Mouse (Mus musculus) testis, postnatal 14 days (tissue): ENCODE measurements around the gene Gdf7.

Source experiments
- DNase-seq: peaks from one replicate; pipeline ENCODE4 v3.0.0; 2021; ENCODE audit warnings: low spot score

Gdf7 gene

GRCm38 (mm10) chr12:8297586-8298214, 4.1 kb downstream of the Gdf7 start:
- DNase-seq = no peak

GRCm38 (mm10) chr12:8296154-8296553, 5.6 kb downstream of the Gdf7 start:
- no peak for DNase-seq

- DNase-seq = no peak
Observed at GRCm38 (mm10) chr12:8295307-8295913, 6.3 kb downstream of the Gdf7 start.

GRCm38 (mm10) chr12:8291157-8291853, 10.4 kb downstream of the Gdf7 start:
- no peak for DNase-seq

- no peak for DNase-seq
Observed at GRCm38 (mm10) chr12:8289499-8289898, 12.3 kb downstream of the Gdf7 start.

- no peak for DNase-seq
Observed at GRCm38 (mm10) chr12:8289099-8289498, 12.7 kb downstream of the Gdf7 start.

GRCm38 (mm10) chr12:8287970-8288369, 13.8 kb downstream of the Gdf7 start:
- no peak for DNase-seq

GRCm38 (mm10) chr12:8281225-8282017, 20.3 kb downstream of the Gdf7 start:
- DNase-seq = no peak

GRCm38 (mm10) chr12:8275424-8275823, 26.3 kb downstream of the Gdf7 start:
- no peak for DNase-seq

GRCm38 (mm10) chr12:8273471-8274171, 28.1 kb downstream of the Gdf7 start:
- DNase-seq = no peak

- DNase-seq = no peak
Observed at GRCm38 (mm10) chr12:8271405-8271804, 30.3 kb downstream of the Gdf7 start.

- DNase-seq = no peak
Observed at GRCm38 (mm10) chr12:8269627-8270026, 32.1 kb downstream of the Gdf7 start.

- no peak for DNase-seq
Observed at GRCm38 (mm10) chr12:8266311-8266710, 35.4 kb downstream of the Gdf7 start.

- no peak for DNase-seq
Observed at GRCm38 (mm10) chr12:8260297-8260696, 41.5 kb downstream of the Gdf7 start.
